Mouse (Mus musculus): ENCODE results near the gene Fgd2.
"Not testable (repeated sequence)": the region's sequence is repeated elsewhere in the genome, so short reads cannot be mapped to it uniquely, and the experiment has no call there.

Fgd2 gene

GRCm38 (mm10) chr17:29360761-29361221, at the start of gene Fgd2:
Fgd2 (plus strand) TSS chr17:29360914.
- no peak for DNase-seq (ENCODE audit: low spot score)

- DNase-seq (ENCODE audit: low spot score): no peak
Measured at GRCm38 (mm10) chr17:29311602-29312001, 49.1 kb upstream of the Fgd2 start.

- no peak for DNase-seq (ENCODE audit: low spot score)
Measured at GRCm38 (mm10) chr17:29312082-29312481, 48.6 kb upstream of the Fgd2 start.

GRCm38 (mm10) chr17:29313300-29313699, 47.4 kb upstream of the Fgd2 start:
- DNase-seq (ENCODE audit: low spot score): no peak

GRCm38 (mm10) chr17:29315672-29316465, 44.8 kb upstream of the Fgd2 start:
- DNase-seq (ENCODE audit: low spot score): no peak

GRCm38 (mm10) chr17:29316891-29317290, 43.8 kb upstream of the Fgd2 start:
- no peak for DNase-seq (ENCODE audit: low spot score)

- DNase-seq (ENCODE audit: low spot score): not testable (repeated sequence)
Measured at GRCm38 (mm10) chr17:29317380-29317779, 43.3 kb upstream of the Fgd2 start, which contains the start of gene Pi16. Pi16 (plus strand) TSS chr17:29317680.

- no peak for DNase-seq (ENCODE audit: low spot score)
Measured at GRCm38 (mm10) chr17:29318731-29319250, 41.9 kb upstream of the Fgd2 start.

- no peak for DNase-seq (ENCODE audit: low spot score)
Measured at GRCm38 (mm10) chr17:29319476-29319875, 41.2 kb upstream of the Fgd2 start.

GRCm38 (mm10) chr17:29319881-29320639, 40.7 kb upstream of the Fgd2 start:
- no peak for DNase-seq (ENCODE audit: low spot score)

GRCm38 (mm10) chr17:29321765-29322602, 38.7 kb upstream of the Fgd2 start:
- no peak for DNase-seq (ENCODE audit: low spot score)

- no peak for DNase-seq (ENCODE audit: low spot score)
Measured at GRCm38 (mm10) chr17:29322603-29322962, 38.1 kb upstream of the Fgd2 start.

GRCm38 (mm10) chr17:29323625-29324024, 37.1 kb upstream of the Fgd2 start:
- no peak for DNase-seq (ENCODE audit: low spot score)

GRCm38 (mm10) chr17:29325831-29326230, 34.9 kb upstream of the Fgd2 start:
- DNase-seq (ENCODE audit: low spot score): no peak

GRCm38 (mm10) chr17:29326531-29327529, 33.9 kb upstream of the Fgd2 start:
- no peak for DNase-seq (ENCODE audit: low spot score)

- DNase-seq (ENCODE audit: low spot score): no peak
Measured at GRCm38 (mm10) chr17:29327691-29328090, 33.0 kb upstream of the Fgd2 start.

GRCm38 (mm10) chr17:29330221-29330620, 30.5 kb upstream of the Fgd2 start:
- no peak for DNase-seq (ENCODE audit: low spot score)

GRCm38 (mm10) chr17:29330671-29331410, 29.9 kb upstream of the Fgd2 start:
- no peak for DNase-seq (ENCODE audit: low spot score)

- no peak for DNase-seq (ENCODE audit: low spot score)
Measured at GRCm38 (mm10) chr17:29332186-29332685, 28.5 kb upstream of the Fgd2 start.
